Mouse (Mus musculus): ENCODE measurements around the gene Enpp1. TPM values are rescaled to one million over a fixed set of nuclear protein-coding genes. Genes with fewer than 3 reads are reported as not detected.

Gene Enpp1
- polyA plus RNA-seq, 1 experiment from 2014 or later = 1.4 TPM

DNA sequence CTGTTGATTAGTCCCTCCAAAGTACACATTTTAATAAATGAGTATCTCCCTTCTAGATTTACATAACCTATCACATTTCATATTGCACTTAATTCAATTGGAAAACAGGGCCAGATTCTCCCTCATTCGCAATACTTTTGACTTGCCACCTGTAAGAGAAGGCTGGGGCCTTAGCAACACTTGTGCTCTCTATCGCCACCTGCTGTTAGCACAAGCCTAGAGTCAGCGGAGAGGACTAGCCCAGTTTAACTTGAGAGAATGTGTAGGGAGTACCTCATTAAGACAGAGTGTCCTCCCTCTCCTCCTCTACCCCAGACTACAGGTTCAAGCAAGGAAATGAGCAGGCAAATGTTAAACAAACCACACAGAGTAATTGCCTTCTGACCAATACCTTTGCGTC lies 120.8 kb downstream of the Enpp1 start:
- Histone ChIP-seq H3K4me3 (ENCODE audit: low read depth, low read length) (no peak overlapping the region), H3K9me3 (replicated peaks; ENCODE audit: control insufficient read depth, low read length) (no peaks in the 10 kb centered on the region), H3K4me1 (ENCODE audit: control insufficient read depth, insufficient read depth, low read length) (peaks cover 3% of the 10 kb centered on the region; the same call in 1 of the 2 replicates), H3K27me3 (ENCODE audit: control insufficient read depth, insufficient read depth, low read length) (no peaks in the 10 kb centered on the region), H3K27ac (replicated peaks; ENCODE audit: low read depth, low read length) (no peak overlapping the region), H3K4me2 (ENCODE audit: low read depth, low read length) (no peak overlapping the region), H3K9ac (replicated peaks; ENCODE audit: low read length) (no peak overlapping the region), H3K36me3 (replicated peaks; ENCODE audit: control insufficient read depth, insufficient read depth, low read depth, low read length) (no peaks in the 10 kb centered on the region)
- WGBS = 22% methylated on average over 4 of the region's 4 CpGs
- ATAC-seq (replicated peaks; ENCODE audit: insufficient number of reproducible peaks, low FRiP score, low TSS enrichment, low read depth) = no peak
- DNase-seq (ENCODE audit: low spot score) = peak; percentile 91

GRCm38 (mm10) chr10:24590546-24590945 lies 121.4 kb downstream of the Enpp1 start:
- Histone ChIP-seq H3K9ac (replicated peaks; ENCODE audit: low read length) (no peak overlapping the region), H3K4me2 (ENCODE audit: low read depth, low read length) (no peak overlapping the region), H3K4me1 (ENCODE audit: control insufficient read depth, insufficient read depth, low read length) (peaks cover 3% of the 10 kb centered on the region; the same call in 1 of the 2 replicates), H3K36me3 (replicated peaks; ENCODE audit: control insufficient read depth, insufficient read depth, low read depth, low read length) (no peaks in the 10 kb centered on the region), H3K4me3 (ENCODE audit: low read depth, low read length) (no peak overlapping the region), H3K27me3 (ENCODE audit: control insufficient read depth, insufficient read depth, low read length) (no peaks in the 10 kb centered on the region), H3K9me3 (replicated peaks; ENCODE audit: control insufficient read depth, low read length) (no peaks in the 10 kb centered on the region), H3K27ac (replicated peaks; ENCODE audit: low read depth, low read length) (no peak overlapping the region)
- DNase-seq (ENCODE audit: low spot score) (no peak), ATAC-seq (replicated peaks; ENCODE audit: insufficient number of reproducible peaks, low FRiP score, low TSS enrichment, low read depth) (no peak)
- 60% methylated on average over 4 of the region's 4 CpGs for WGBS

DNA sequence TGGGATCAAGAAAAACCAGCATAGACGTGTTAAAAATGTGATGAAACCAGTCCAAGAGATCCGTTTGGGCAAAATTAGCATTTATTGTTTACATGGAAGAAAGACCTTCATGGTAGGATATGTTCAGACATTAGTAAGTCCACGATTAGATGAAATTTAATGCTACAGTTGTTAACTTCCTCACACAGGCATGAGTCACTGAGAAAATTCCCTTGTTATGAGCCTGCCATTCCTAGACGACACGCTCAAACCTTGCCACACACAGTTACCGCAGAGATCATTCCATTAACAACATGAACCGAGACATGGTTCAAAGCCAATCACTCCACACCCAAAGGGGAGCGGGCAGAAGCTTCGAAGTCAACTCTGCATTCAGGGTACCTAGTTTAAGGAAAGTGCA lies 122.7 kb downstream of the Enpp1 start:
- no peak for ATAC-seq (replicated peaks; ENCODE audit: insufficient number of reproducible peaks, low FRiP score, low TSS enrichment, low read depth)
- no peaks in the 10 kb centered on the region for H3K9me3 ChIP-seq (replicated peaks; ENCODE audit: control insufficient read depth, low read length)
- no peaks in the 10 kb centered on the region for H3K27me3 ChIP-seq (ENCODE audit: control insufficient read depth, insufficient read depth, low read length)
- H3K4me1 ChIP-seq (ENCODE audit: control insufficient read depth, insufficient read depth, low read length) = no peaks in the 10 kb centered on the region
- H3K4me2 ChIP-seq (ENCODE audit: low read depth, low read length) = no peak overlapping the region
- no peaks in the 10 kb centered on the region for H3K36me3 ChIP-seq (replicated peaks; ENCODE audit: control insufficient read depth, insufficient read depth, low read depth, low read length)
- no peak overlapping the region for H3K27ac ChIP-seq (replicated peaks; ENCODE audit: low read depth, low read length)
- H3K9ac ChIP-seq (replicated peaks; ENCODE audit: low read length) = no peak overlapping the region
- DNase-seq (ENCODE audit: low spot score) = no peak
- 88% methylated on average over 9 of the region's 9 CpGs for WGBS
- H3K4me3 ChIP-seq (ENCODE audit: low read depth, low read length) = no peak overlapping the region

DNA sequence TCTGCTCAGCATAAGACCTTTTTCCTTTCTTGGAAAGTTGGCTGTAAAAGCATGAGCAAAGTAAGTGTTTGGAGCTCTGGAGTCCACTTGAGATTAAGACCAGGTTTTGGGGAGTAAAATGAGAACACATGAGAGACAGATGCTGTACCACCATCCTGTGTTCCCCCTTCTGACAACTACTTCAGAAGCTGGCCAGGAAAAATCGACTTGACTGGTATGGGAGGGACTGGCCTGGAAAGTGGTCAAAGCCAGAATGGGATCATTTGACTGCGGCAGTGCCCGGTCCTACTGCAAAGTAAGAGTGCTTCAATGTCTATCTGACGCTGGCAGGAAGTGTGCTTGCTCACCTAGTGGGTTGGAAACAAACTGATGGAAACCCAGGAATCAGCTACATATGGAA lies 123.1 kb downstream of the Enpp1 start:
- Histone ChIP-seq H3K4me3 (ENCODE audit: low read depth, low read length) (no peak overlapping the region), H3K4me1 (ENCODE audit: control insufficient read depth, insufficient read depth, low read length) (no peaks in the 10 kb centered on the region), H3K27ac (replicated peaks; ENCODE audit: low read depth, low read length) (no peak overlapping the region), H3K4me2 (ENCODE audit: low read depth, low read length) (no peak overlapping the region), H3K27me3 (ENCODE audit: control insufficient read depth, insufficient read depth, low read length) (no peaks in the 10 kb centered on the region), H3K36me3 (replicated peaks; ENCODE audit: control insufficient read depth, insufficient read depth, low read depth, low read length) (no peaks in the 10 kb centered on the region), H3K9ac (replicated peaks; ENCODE audit: low read length) (no peak overlapping the region), H3K9me3 (replicated peaks; ENCODE audit: control insufficient read depth, low read length) (no peaks in the 10 kb centered on the region)
- no peak for ATAC-seq (replicated peaks; ENCODE audit: insufficient number of reproducible peaks, low FRiP score, low TSS enrichment, low read depth)
- WGBS = 79% methylated on average over 4 of the region's 4 CpGs
- no peak for DNase-seq (ENCODE audit: low spot score)

Other genes starting within 250 kb of the Enpp1 start
- 3.1 and 3.7 TPM in 2 replicates for gene Ccn2, start 116.7 kb downstream of the Enpp1 start, polyA plus RNA-seq (2014; fragmentation: Nextera tagmentation; extraction: Ambion mirVana)
- gene Enpp3, start 130.7 kb upstream of the Enpp1 start, polyA plus RNA-seq (2014; fragmentation: Nextera tagmentation; extraction: Ambion mirVana) = 9.2 and 10.4 TPM in 2 replicates
- 31.4 and 35.6 TPM in 2 replicates for gene Med23, start 157.8 kb upstream of the Enpp1 start, polyA plus RNA-seq (2014; fragmentation: Nextera tagmentation; extraction: Ambion mirVana)
- 8.6 and 9.1 TPM in 2 replicates for gene Arg1, start 215.3 kb upstream of the Enpp1 start, polyA plus RNA-seq (2014; fragmentation: Nextera tagmentation; extraction: Ambion mirVana)

All from embryonic facial prominence, embryonic 11.5 days (tissue).